Mouse (Mus musculus): ENCODE data around the gene Ghr. TPM values are rescaled to one million over a fixed set of nuclear protein-coding genes. Genes with fewer than 3 reads are reported as not detected.

Ghr gene
- total and polyA plus RNA-seq, 2 experiments from 2014 or later: 5.7 to 8.0 TPM

GRCm38 (mm10) chr15:3486691-3487090, 96.6 kb downstream of the Ghr start:
- TF ChIP-seq CTCF (IDR thresholded peaks at IDR 0.05; ENCODE audit: low read depth): no peak
- DNase-seq (no peak), ATAC-seq (no peak)

GRCm38 (mm10) chr15:3485367-3485766, 97.9 kb downstream of the Ghr start:
- ATAC-seq: no peak
- Histone ChIP-seq H3K36me3 (ENCODE audit: insufficient read depth) (no peaks in the 10 kb centered on the region), H3K9ac (no peak overlapping the region), H3K27ac (ENCODE audit: low read depth, low read length) (no peak overlapping the region), H3K27me3 (ENCODE audit: insufficient read depth, low read length) (no peaks in the 10 kb centered on the region), H3K4me2 (ENCODE audit: low read depth) (no peak overlapping the region), H3K4me1 (ENCODE audit: insufficient read depth) (no peaks in the 10 kb centered on the region), H3K9me3 (ENCODE audit: low read length) (no peaks in the 10 kb centered on the region), H3K4me3 (ENCODE audit: low read depth, low read length) (no peak overlapping the region)
- WGBS: 90% methylated on average over 1 of the region's 1 CpGs
- DNase-seq: no peak
- TF ChIP-seq CTCF (IDR thresholded peaks at IDR 0.05; ENCODE audit: low read depth): no peak

More at GRCm38 (mm10) chr15:3486691-3487090, 96.6 kb downstream of the Ghr start:
- Histone ChIP-seq H3K9ac (no peak overlapping the region), H3K4me2 (ENCODE audit: low read depth) (no peak overlapping the region), H3K4me1 (ENCODE audit: insufficient read depth) (no peaks in the 10 kb centered on the region), H3K4me3 (ENCODE audit: low read depth, low read length) (no peak overlapping the region), H3K36me3 (ENCODE audit: insufficient read depth) (no peaks in the 10 kb centered on the region), H3K9me3 (ENCODE audit: low read length) (no peaks in the 10 kb centered on the region), H3K27ac (ENCODE audit: low read depth, low read length) (no peak overlapping the region), H3K27me3 (ENCODE audit: insufficient read depth, low read length) (no peaks in the 10 kb centered on the region)
- 90% methylated on average over 5 of the region's 5 CpGs for WGBS

GRCm38 (mm10) chr15:3483451-3483850, 99.8 kb downstream of the Ghr start:
- Histone ChIP-seq H3K36me3 (ENCODE audit: insufficient read depth) (no peaks in the 10 kb centered on the region), H3K4me2 (ENCODE audit: low read depth) (no peak overlapping the region), H3K9me3 (ENCODE audit: low read length) (no peaks in the 10 kb centered on the region), H3K9ac (no peak overlapping the region), H3K27me3 (ENCODE audit: insufficient read depth, low read length) (no peaks in the 10 kb centered on the region), H3K27ac (ENCODE audit: low read depth, low read length) (no peak overlapping the region), H3K4me1 (ENCODE audit: insufficient read depth) (no peaks in the 10 kb centered on the region), H3K4me3 (ENCODE audit: low read depth, low read length) (no peak overlapping the region)
- ATAC-seq (no peak), DNase-seq (no peak)
- TF ChIP-seq CTCF (IDR thresholded peaks at IDR 0.05; ENCODE audit: low read depth): no peak
- WGBS: 80% methylated on average over 3 of the region's 3 CpGs

GRCm38 (mm10) chr15:3469230-3469629, 114.1 kb downstream of the Ghr start:
- DNase-seq (no peak), ATAC-seq (no peak)
- H3K9ac ChIP-seq: no peak overlapping the region
- H3K4me1 ChIP-seq (ENCODE audit: insufficient read depth): no peaks in the 10 kb centered on the region
- WGBS: 90% methylated on average over 4 of the region's 4 CpGs
- H3K4me3 ChIP-seq (ENCODE audit: low read depth, low read length): no peak overlapping the region
- no peaks in the 10 kb centered on the region for H3K36me3 ChIP-seq (ENCODE audit: insufficient read depth)
- no peaks in the 10 kb centered on the region for H3K27me3 ChIP-seq (ENCODE audit: insufficient read depth, low read length)
- no peak overlapping the region for H3K4me2 ChIP-seq (ENCODE audit: low read depth)
- no peak for TF ChIP-seq CTCF (IDR thresholded peaks at IDR 0.05; ENCODE audit: low read depth)
- H3K9me3 ChIP-seq (ENCODE audit: low read length): no peaks in the 10 kb centered on the region
- no peak overlapping the region for H3K27ac ChIP-seq (ENCODE audit: low read depth, low read length)

GRCm38 (mm10) chr15:3466608-3467007, 116.7 kb downstream of the Ghr start:
- no peaks in the 10 kb centered on the region for H3K36me3 ChIP-seq (ENCODE audit: insufficient read depth)
- H3K4me3 ChIP-seq (ENCODE audit: low read depth, low read length): no peak overlapping the region
- no peaks in the 10 kb centered on the region for H3K9me3 ChIP-seq (ENCODE audit: low read length)
- H3K27ac ChIP-seq (ENCODE audit: low read depth, low read length): no peak overlapping the region
- H3K27me3 ChIP-seq (ENCODE audit: insufficient read depth, low read length): no peaks in the 10 kb centered on the region
- H3K4me1 ChIP-seq (ENCODE audit: insufficient read depth): no peaks in the 10 kb centered on the region
- WGBS: 82% methylated on average over 4 of the region's 4 CpGs
- ATAC-seq (no peak), DNase-seq (no peak)
- no peak overlapping the region for H3K9ac ChIP-seq
- TF ChIP-seq CTCF (IDR thresholded peaks at IDR 0.05; ENCODE audit: low read depth): no peak
- H3K4me2 ChIP-seq (ENCODE audit: low read depth): no peak overlapping the region

- TF ChIP-seq CTCF (IDR thresholded peaks at IDR 0.05; ENCODE audit: low read depth): no peak
- WGBS: 86% methylated on average over 4 of the region's 4 CpGs
- no peak overlapping the region for H3K4me2 ChIP-seq (ENCODE audit: low read depth)
- H3K4me1 ChIP-seq (ENCODE audit: insufficient read depth): no peaks in the 10 kb centered on the region
- ATAC-seq (no peak), DNase-seq (no peak)
- no peak overlapping the region for H3K27ac ChIP-seq (ENCODE audit: low read depth, low read length)
- H3K36me3 ChIP-seq (ENCODE audit: insufficient read depth): no peaks in the 10 kb centered on the region
- H3K4me3 ChIP-seq (ENCODE audit: low read depth, low read length): no peak overlapping the region
- H3K9me3 ChIP-seq (ENCODE audit: low read length): no peaks in the 10 kb centered on the region
- no peaks in the 10 kb centered on the region for H3K27me3 ChIP-seq (ENCODE audit: insufficient read depth, low read length)
- no peak overlapping the region for H3K9ac ChIP-seq
These were observed 118.5 kb downstream of the Ghr start for GRCm38 (mm10) chr15:3464754-3465153.

DNA sequence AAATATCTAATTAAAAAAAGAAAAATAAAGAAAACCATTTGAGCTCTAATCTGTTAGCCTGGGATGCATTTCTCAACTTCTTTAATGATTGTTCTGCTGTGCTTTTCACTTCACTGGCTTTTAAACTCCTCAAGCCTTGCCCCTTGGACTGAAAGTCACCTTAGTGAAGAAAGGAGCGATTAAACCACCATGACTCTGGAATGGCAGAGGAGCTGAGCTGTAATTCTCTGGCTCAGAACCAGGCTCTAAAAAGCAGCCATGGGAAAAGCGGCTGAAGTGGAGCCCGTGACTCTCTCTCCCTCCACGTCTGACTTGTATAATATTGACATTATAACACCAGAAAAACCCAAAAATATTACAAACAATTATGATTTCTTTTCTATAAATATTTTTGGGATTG, 126.7 kb downstream of the Ghr start:
- no peaks in the 10 kb centered on the region for H3K4me1 ChIP-seq (ENCODE audit: insufficient read depth)
- H3K27ac ChIP-seq (ENCODE audit: low read depth, low read length): no peak overlapping the region
- no peak for TF ChIP-seq CTCF (IDR thresholded peaks at IDR 0.05; ENCODE audit: low read depth)
- 70% methylated on average over 4 of the region's 4 CpGs for WGBS
- H3K9me3 ChIP-seq (ENCODE audit: low read length): no peaks in the 10 kb centered on the region
- H3K9ac ChIP-seq: no peak overlapping the region
- DNase-seq: no peak
- no peak for ATAC-seq
- no peaks in the 10 kb centered on the region for H3K36me3 ChIP-seq (ENCODE audit: insufficient read depth)
- no peak overlapping the region for H3K4me3 ChIP-seq (ENCODE audit: low read depth, low read length)
- no peak overlapping the region for H3K4me2 ChIP-seq (ENCODE audit: low read depth)
- no peaks in the 10 kb centered on the region for H3K27me3 ChIP-seq (ENCODE audit: insufficient read depth, low read length)

DNA sequence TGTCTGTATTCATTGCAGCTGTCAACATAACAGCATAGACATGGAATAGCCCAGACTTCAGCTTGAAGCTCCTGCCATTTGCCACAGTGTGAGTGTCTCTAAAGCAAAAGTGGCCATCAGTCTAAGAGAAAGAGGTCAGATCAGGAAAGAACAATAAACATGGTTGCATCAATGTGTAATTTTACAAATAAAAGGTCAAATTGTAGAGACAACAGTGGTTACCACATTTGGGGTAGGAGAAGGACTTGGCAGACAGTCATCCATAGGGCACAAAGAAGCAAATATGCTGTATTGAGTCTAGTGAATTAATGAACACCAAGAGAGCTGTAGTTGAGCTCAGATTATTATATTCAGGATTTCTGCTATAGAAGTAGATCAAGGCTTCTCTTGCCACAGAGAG, 127.7 kb downstream of the Ghr start:
- no peak for DNase-seq
- Histone ChIP-seq H3K9me3 (ENCODE audit: low read length) (no peaks in the 10 kb centered on the region), H3K27me3 (ENCODE audit: insufficient read depth, low read length) (no peaks in the 10 kb centered on the region), H3K9ac (no peak overlapping the region), H3K4me3 (ENCODE audit: low read depth, low read length) (no peak overlapping the region), H3K4me1 (ENCODE audit: insufficient read depth) (no peaks in the 10 kb centered on the region), H3K27ac (ENCODE audit: low read depth, low read length) (no peak overlapping the region), H3K4me2 (ENCODE audit: low read depth) (no peak overlapping the region), H3K36me3 (ENCODE audit: insufficient read depth) (no peaks in the 10 kb centered on the region)
- no peak for ATAC-seq
- TF ChIP-seq CTCF (IDR thresholded peaks at IDR 0.05; ENCODE audit: low read depth): no peak
